Mouse (Mus musculus) adrenal gland, postnatal 4 days (tissue): ENCODE results near the gene Gnl2. TPM values are rescaled to one million over a fixed set of nuclear protein-coding genes. Genes with fewer than 3 reads are reported as not detected.

Experiments
- DNase-seq, 2 experiments: peaks; one replicate each; pipeline ENCODE4 v3.0.0; 2021 to 2022; ENCODE audit warnings: low spot score in 2 of 2, mixed read lengths in 2 of 2
- total RNA-seq, 2 experiments: library from RNA; stranded (reverse); gene quantifications; 2 replicates each; pipeline ENCODE4 v1.2.3; 2021

Gnl2 gene
- total RNA-seq, 2 experiments from 2014 or later: 79.6 to 81.6 TPM

DNA sequence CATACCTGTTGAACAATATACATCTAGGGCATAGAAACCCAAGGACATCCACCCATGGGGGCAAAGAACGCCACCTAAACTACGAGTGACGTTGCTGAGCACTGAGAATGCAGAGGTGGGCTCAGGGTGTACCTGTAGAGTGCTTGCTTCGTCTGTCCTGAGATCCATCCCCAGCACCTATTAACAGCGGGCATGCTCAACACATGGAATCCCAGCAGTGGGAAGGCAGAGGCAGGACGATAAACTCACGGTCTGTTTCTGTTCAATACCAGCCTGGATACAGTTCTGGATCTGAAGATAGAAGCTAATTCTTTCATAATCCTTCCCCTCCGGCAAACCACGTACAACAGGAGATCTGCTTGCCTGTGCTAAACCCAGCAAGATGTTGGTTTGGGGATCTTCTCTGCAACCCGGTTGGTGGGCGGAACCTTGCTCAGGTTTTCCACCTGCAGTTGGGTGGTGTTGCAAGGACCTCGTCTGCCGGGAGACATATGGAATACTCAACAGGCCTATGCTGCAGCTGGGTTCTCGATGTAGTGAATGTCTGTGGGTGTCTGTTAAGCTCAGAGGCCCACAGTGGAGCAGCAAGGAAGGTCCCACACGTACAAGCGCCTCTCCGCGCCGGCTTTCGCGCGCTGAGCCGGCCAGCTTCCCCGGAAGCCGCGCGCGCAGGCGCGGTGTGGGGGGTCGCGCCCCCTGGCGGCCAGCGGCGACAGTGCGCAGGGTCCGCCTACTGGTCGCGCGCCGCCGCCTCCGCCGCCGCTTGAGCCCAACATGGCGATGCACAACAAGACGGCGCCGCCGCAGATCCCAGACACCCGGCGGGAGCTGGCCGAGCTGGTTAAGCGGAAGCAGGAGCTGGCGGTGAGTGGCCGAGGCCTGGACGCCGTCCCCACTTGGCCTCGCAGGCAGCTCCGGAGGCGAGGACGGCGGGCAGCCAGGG lies 68.3 kb downstream of the Gnl2 start, which contains the start of gene Meaf6:
Gene Meaf6 (plus strand): TSS at position 732 of the 943 bp plus-strand sequence.
- peak; percentile 79 to 91 for DNase-seq

DNA sequence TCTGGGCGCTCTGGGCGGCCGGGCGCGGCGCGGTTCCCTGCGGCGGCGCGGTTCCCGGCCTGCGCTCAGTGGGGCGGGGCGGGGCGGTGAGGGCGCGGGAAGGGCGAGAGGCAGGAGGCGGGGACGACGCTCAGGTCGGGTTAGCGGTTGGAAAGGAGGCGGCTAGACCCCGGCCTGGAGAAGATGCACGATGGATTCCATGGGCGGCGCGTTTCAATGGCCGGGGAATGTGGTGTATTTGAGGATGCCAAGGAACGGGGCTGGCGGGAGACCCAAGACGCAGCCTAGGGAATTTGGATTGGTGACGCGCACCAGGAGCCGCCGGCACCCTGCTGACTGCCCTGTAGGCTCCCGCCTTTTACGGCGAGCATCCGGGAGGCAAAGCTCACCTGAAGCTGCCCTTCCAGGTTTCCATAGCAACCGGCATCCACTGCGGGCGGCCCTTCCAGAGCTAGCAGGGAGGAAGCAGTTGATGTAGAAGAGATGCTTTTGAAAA lies 69.0 kb downstream of the Gnl2 start:
- DNase-seq: peak in 1 of 2 experiments; percentile 61

DNA sequence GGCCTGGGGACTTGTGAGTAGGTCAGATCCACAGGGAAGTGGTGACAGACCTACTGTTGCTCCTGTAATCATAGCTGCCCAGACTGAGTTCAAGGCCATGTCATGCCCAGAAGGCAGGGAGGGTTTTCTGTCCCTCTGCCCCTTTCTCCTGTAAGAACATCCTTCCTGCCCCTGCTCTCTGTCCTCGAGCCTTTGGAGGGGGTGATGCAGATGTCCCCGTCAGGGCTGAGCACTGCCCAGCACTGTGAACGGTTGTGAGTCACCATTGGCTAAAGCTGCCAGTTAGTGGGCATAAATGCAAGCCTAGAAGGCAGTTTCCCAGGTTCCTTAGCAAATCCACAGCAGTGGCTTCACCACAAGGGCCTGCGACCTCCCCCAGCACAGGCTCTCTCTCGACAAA lies 76.6 kb downstream of the Gnl2 start:
- DNase-seq: no peak

DNA sequence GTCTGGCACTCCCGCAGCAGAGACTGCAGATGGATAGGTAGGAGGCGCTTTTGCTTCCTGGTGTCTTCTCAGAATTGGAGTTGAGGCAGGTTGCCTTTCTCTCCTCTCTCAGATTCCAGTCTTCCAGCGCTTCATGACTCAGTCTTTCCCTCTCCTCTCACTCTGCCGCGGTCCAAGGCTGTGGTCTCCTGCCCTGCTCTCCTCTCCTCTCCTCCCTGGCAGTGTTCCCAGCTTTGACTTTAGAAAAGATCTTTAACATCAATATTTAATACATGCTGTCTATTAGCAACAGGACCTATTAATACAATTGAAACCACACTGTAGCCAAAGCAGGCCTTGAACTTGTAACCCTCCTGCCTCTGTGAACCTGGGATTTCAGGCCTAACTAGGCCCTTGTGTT lies 79.7 kb downstream of the Gnl2 start:
- DNase-seq: no peak

DNA sequence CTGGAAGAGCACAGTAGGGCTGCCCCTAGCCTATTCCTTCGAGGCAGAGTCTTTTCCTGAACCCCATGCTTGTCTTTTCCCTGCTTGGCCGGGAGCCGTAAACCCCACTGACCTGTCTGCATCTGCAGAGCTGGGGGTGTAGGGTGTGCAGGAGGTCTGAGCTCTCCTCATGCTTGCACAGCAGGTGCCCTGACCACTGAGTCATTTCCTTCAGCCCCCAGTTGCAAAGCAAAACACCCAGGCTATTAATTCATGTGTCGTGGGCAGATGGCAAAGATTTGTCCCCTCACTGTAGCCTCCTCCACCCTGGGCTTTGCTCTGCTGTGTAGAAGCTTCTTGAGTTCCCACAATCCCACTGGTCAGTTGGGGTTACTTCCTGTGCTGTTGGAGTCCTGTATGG lies 81.0 kb downstream of the Gnl2 start:
- DNase-seq: no peak

DNA sequence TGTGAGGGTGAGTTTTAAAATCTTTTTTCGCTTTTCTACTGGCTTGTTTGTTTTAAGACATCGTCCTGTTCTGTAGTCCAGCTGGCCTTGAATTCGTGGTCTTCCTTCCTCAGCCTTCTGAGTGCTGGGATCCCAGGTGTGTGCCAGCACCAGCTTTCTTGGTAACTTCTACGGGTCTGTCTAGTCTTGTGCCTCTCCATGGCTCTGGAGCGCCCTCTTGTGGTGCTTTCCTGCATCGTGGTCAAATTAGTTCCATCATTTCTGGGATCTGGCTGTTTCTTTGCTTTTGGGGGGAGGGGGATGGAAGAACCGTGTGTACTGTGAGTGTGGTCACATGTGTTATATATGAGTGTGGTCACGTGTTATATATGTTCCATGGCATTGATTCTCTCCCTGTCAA lies 83.1 kb downstream of the Gnl2 start:
- peak; percentile 63 to 74 for DNase-seq

DNA sequence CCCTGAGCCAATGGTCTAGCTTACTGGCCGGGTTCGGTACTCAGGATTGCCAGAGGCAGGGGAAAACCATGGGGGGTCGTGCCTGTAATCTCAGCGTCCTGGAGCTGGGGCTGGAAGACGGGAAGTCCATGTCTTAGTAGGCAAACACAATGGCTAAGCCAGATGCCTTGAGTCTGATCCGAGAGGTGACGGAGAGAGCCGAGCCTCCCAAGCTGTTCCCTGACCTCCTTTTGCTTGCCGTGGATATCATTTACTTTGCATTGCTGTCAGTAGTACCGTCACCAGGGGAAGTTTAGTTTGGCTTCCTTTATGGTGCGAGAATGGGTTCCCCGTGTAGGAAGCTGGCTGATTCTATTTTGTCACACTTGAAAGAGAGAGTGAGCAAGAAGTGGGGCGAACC lies 84.9 kb downstream of the Gnl2 start:
- DNase-seq: no peak

Other genes starting within 250 kb of the Gnl2 start
- gene Mtf1, start 214.5 kb upstream of the Gnl2 start, total RNA-seq: 10 to 100 TPM; 25.0 to 27.8 TPM
- 10 to 100 TPM; 42.2 to 42.3 TPM for gene Yrdc, start 165.9 kb upstream of the Gnl2 start, total RNA-seq
- 10 to 100 TPM; 50.8 to 60.1 TPM for gene 1110065P20Rik, start 165.4 kb upstream of the Gnl2 start, total RNA-seq
- 1 to 10 TPM; 7.3 to 7.6 TPM for gene Maneal, start 154.4 kb upstream of the Gnl2 start, total RNA-seq
- gene Epha10, start 135.7 kb upstream of the Gnl2 start, total RNA-seq: 10 to 100 TPM; 10.2 to 11.2 TPM
- 10 to 100 TPM; 17.8 to 23.3 TPM for gene 9930104L06Rik, start 79.5 kb upstream of the Gnl2 start, total RNA-seq
- 10 to 100 TPM; 25.6 to 31.5 TPM for gene Cdca8, start 77.3 kb upstream of the Gnl2 start, total RNA-seq
- gene Rspo1, start 30.2 kb upstream of the Gnl2 start, total RNA-seq: 1 to 10 TPM; 6.7 to 9.7 TPM
- gene Dnali1, start 49.1 kb downstream of the Gnl2 start, total RNA-seq: not detected
- gene Snip1, start 50.1 kb downstream of the Gnl2 start, total RNA-seq: 10 to 100 TPM; 21.2 to 22.2 TPM
- gene Meaf6, start 68.5 kb downstream of the Gnl2 start, total RNA-seq: 10 to 100 TPM; 43.1 to 45.4 TPM
- gene Zc3h12a, start 111.3 kb downstream of the Gnl2 start, total RNA-seq: 1 to 10 TPM; 7.1 to 8.8 TPM